Mouse (Mus musculus): Measurements from ENCODE around the gene Farp1. TPM values are rescaled to one million over a fixed set of nuclear protein-coding genes. Genes with fewer than 3 reads are reported as not detected.
"Not testable (repeated sequence)": the region's sequence is repeated elsewhere in the genome, so short reads cannot be mapped to it uniquely, and the experiment has no call there.

The Farp1 gene
- polyA plus RNA-seq, 1 experiment, result 12.4 TPM

- H3K4me1 ChIP-seq (ENCODE audit: control insufficient read depth, insufficient read depth, insufficient read length, low read length); H3K4me3 ChIP-seq (ENCODE audit: low read depth, low read length); H3K36me3 ChIP-seq (ENCODE audit: control insufficient read depth, insufficient read depth, low read length); H3K27ac ChIP-seq (ENCODE audit: insufficient read depth, low read depth, low read length); H3K27me3 ChIP-seq (ENCODE audit: control insufficient read depth, insufficient read depth, low read length): not testable (repeated sequence)
- 88% methylated on average over 10 of the region's 10 CpGs for WGBS
- 0 out of 2 replicates have a peak, but pooled peaks have one; percentile 31 for TF ChIP-seq CTCF (IDR thresholded peaks at IDR 0.05; ENCODE audit: extremely low read depth, insufficient read length, insufficient replicate concordance, low read depth, low read length)
These were observed 154.8 kb downstream of the Farp1 start for GRCm38 (mm10) chr14:121189840-121190239.

- WGBS, result 74% methylated on average over 9 of the region's 9 CpGs
These were observed 155.4 kb downstream of the Farp1 start for GRCm38 (mm10) chr14:121190386-121190785.

GRCm38 (mm10) chr14:121191739-121192138, 156.7 kb downstream of the Farp1 start:
- Histone ChIP-seq H3K36me3 (ENCODE audit: control insufficient read depth, insufficient read depth, low read length) (no peaks in the 10 kb centered on the region), H3K4me3 (ENCODE audit: low read depth, low read length) (no peak overlapping the region), H3K27me3 (ENCODE audit: control insufficient read depth, insufficient read depth, low read length) (no peaks in the 10 kb centered on the region), H3K27ac (ENCODE audit: insufficient read depth, low read depth, low read length) (no peak overlapping the region), H3K4me1 (ENCODE audit: control insufficient read depth, insufficient read depth, insufficient read length, low read length) (no peaks in the 10 kb centered on the region)
- TF ChIP-seq POLR2A (IDR thresholded peaks at IDR 0.05; ENCODE audit: low read depth, low read length) (no peak), CTCF (IDR thresholded peaks at IDR 0.05; ENCODE audit: extremely low read depth, insufficient read length, insufficient replicate concordance, low read depth, low read length) (no peak)
- 68% methylated on average over 13 of the region's 13 CpGs for WGBS

More at GRCm38 (mm10) chr14:121190386-121190785, 155.4 kb downstream of the Farp1 start:
- Histone ChIP-seq H3K4me3 (ENCODE audit: low read depth, low read length) (no peak overlapping the region), H3K36me3 (ENCODE audit: control insufficient read depth, insufficient read depth, low read length) (no peaks in the 10 kb centered on the region), H3K27me3 (ENCODE audit: control insufficient read depth, insufficient read depth, low read length) (no peaks in the 10 kb centered on the region), H3K4me1 (ENCODE audit: control insufficient read depth, insufficient read depth, insufficient read length, low read length) (no peaks in the 10 kb centered on the region), H3K27ac (ENCODE audit: insufficient read depth, low read depth, low read length) (no peak overlapping the region)
- no peak for TF ChIP-seq CTCF (IDR thresholded peaks at IDR 0.05; ENCODE audit: extremely low read depth, insufficient read length, insufficient replicate concordance, low read depth, low read length)

GRCm38 (mm10) chr14:121192394-121192793, 157.4 kb downstream of the Farp1 start:
- Histone ChIP-seq H3K36me3 (ENCODE audit: control insufficient read depth, insufficient read depth, low read length) (no peaks in the 10 kb centered on the region), H3K4me3 (ENCODE audit: low read depth, low read length) (no peak overlapping the region), H3K4me1 (ENCODE audit: control insufficient read depth, insufficient read depth, insufficient read length, low read length) (no peaks in the 10 kb centered on the region), H3K27me3 (ENCODE audit: control insufficient read depth, insufficient read depth, low read length) (no peaks in the 10 kb centered on the region), H3K27ac (ENCODE audit: insufficient read depth, low read depth, low read length) (no peak overlapping the region)
- TF ChIP-seq POLR2A (IDR thresholded peaks at IDR 0.05; ENCODE audit: low read depth, low read length), result no peak
- TF ChIP-seq CTCF (IDR thresholded peaks at IDR 0.05; ENCODE audit: extremely low read depth, insufficient read length, insufficient replicate concordance, low read depth, low read length), result no peak
- WGBS, result 85% methylated on average over 5 of the region's 5 CpGs

- no peak overlapping the region for H3K27ac ChIP-seq (ENCODE audit: insufficient read depth, low read depth, low read length)
- no peaks in the 10 kb centered on the region for H3K36me3 ChIP-seq (ENCODE audit: control insufficient read depth, insufficient read depth, low read length)
- TF ChIP-seq CTCF (IDR thresholded peaks at IDR 0.05; ENCODE audit: extremely low read depth, insufficient read length, insufficient replicate concordance, low read depth, low read length), result no peak
- no peak for TF ChIP-seq POLR2A (IDR thresholded peaks at IDR 0.05; ENCODE audit: low read depth, low read length)
- H3K4me3 ChIP-seq (ENCODE audit: low read depth, low read length), result no peak overlapping the region
- H3K27me3 ChIP-seq (ENCODE audit: control insufficient read depth, insufficient read depth, low read length), result no peaks in the 10 kb centered on the region
- 95% methylated on average over 2 of the region's 2 CpGs for WGBS
- H3K4me1 ChIP-seq (ENCODE audit: control insufficient read depth, insufficient read depth, insufficient read length, low read length), result 0 out of 2 replicates have a peak, but pooled peaks cover 2% of the 10 kb centered on the region
These were observed 159.0 kb downstream of the Farp1 start for GRCm38 (mm10) chr14:121193981-121194380.

- Histone ChIP-seq H3K27me3 (ENCODE audit: control insufficient read depth, insufficient read depth, low read length) (no peaks in the 10 kb centered on the region), H3K4me3 (ENCODE audit: low read depth, low read length) (no peak overlapping the region), H3K36me3 (ENCODE audit: control insufficient read depth, insufficient read depth, low read length) (no peaks in the 10 kb centered on the region; the same call in 1 of the 2 replicates), H3K4me1 (ENCODE audit: control insufficient read depth, insufficient read depth, insufficient read length, low read length) (0 out of 2 replicates have a peak, but pooled peaks cover 3% of the 10 kb centered on the region), H3K27ac (ENCODE audit: insufficient read depth, low read depth, low read length) (no peak overlapping the region)
- TF ChIP-seq POLR2A (IDR thresholded peaks at IDR 0.05; ENCODE audit: low read depth, low read length), result no peak
- no peak for TF ChIP-seq CTCF (IDR thresholded peaks at IDR 0.05; ENCODE audit: extremely low read depth, insufficient read length, insufficient replicate concordance, low read depth, low read length)
- 75% methylated on average over 14 of the region's 14 CpGs for WGBS
These were observed 164.0 kb downstream of the Farp1 start for GRCm38 (mm10) chr14:121198915-121199572.

GRCm38 (mm10) chr14:121199789-121200188, 164.8 kb downstream of the Farp1 start:
- Histone ChIP-seq H3K27ac (ENCODE audit: insufficient read depth, low read depth, low read length) (no peak overlapping the region), H3K4me3 (ENCODE audit: low read depth, low read length) (no peak overlapping the region), H3K27me3 (ENCODE audit: control insufficient read depth, insufficient read depth, low read length) (no peaks in the 10 kb centered on the region), H3K4me1 (ENCODE audit: control insufficient read depth, insufficient read depth, insufficient read length, low read length) (0 out of 2 replicates have a peak, but pooled peaks cover 3% of the 10 kb centered on the region), H3K36me3 (ENCODE audit: control insufficient read depth, insufficient read depth, low read length) (no peaks in the 10 kb centered on the region; the same call in 1 of the 2 replicates)
- WGBS, result 35% methylated on average over 8 of the region's 8 CpGs
- TF ChIP-seq CTCF (IDR thresholded peaks at IDR 0.05; ENCODE audit: extremely low read depth, insufficient read length, insufficient replicate concordance, low read depth, low read length) (no peak), POLR2A (IDR thresholded peaks at IDR 0.05; ENCODE audit: low read depth, low read length) (no peak)
